Mouse (Mus musculus) right cerebral cortex, postnatal 10 days (tissue): ENCODE results near the gene Fyb2.

ENCODE experiments used
- DNase-seq, 2 experiments: peaks; one replicate each; pipeline ENCODE4 v3.0.0; 2021; ENCODE audit warnings: low spot score in 2 of 2

Fyb2 gene

GRCm38 (mm10) chr4:105007360-105008018 lies 94.2 kb downstream of the Fyb2 start:
- no peak for DNase-seq

- no peak for DNase-seq
Measured at GRCm38 (mm10) chr4:105013718-105014117, 100.5 kb downstream of the Fyb2 start.

DNA sequence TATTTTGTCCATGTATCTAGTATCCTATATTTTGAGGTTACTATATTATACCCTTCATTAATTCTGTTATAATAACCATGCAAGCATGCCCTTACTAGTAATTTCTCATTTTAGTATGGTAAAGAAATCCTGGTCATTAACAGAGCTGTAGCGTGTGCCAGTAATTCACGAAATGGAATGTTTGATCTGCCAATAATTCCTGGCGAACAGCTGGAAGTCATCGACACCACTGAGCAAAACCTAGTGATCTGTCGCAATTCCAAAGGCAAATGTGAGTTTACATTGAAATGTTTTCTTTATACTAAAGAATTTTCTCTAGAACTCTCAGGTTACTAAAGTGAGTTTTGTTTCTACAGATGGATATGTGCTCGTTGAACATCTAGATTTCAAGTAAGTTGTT lies 102.2 kb downstream of the Fyb2 start:
- no peak for DNase-seq

DNA sequence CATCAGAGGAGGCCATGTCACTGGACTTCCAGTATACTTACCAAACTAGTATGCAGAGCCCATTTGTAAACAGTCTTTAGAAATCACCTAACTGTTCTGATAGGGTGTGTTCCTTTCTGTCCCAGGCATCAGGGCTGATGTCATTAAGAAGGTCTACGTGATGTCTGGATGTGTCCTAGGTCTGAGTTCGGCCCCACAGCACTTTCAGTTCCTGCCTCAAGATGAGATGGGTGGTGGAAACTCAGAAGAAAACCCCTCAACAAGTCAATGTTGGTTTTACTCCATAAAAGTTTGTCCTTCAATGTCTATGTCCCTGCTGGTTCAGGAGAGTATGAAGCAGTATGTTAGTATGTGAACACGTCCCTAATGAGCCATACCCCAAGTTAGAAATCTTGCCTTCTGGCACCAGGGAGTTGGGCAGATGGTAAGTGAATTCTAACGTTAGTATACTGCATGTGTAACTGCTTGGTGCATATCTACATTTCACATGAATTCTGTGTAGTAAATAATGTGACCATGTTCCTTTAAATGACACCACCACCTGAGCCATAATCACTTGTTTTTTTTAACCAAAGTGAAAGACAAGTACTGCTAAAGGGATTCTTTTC lies 102.9 kb downstream of the Fyb2 start:
- DNase-seq: no peak

DNA sequence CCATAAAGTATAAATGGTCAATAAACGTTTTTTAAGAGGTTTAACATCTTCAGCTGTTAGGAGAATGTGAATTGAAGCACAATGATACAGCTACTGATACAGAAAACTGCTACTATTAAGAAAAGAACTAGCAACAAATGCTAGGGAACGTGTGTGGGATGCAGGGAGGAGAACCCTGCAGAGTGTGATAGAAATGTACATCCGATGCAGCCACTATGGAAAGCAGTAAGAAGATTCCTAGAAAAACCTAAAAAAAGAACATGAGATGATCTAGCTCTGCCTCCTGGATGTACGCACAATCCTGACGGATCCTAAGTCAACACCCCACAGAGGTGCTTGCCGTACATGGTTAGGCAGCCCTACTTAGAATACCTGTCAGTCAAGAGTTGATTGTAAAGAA lies 114.0 kb downstream of the Fyb2 start:
- no peak for DNase-seq

DNA sequence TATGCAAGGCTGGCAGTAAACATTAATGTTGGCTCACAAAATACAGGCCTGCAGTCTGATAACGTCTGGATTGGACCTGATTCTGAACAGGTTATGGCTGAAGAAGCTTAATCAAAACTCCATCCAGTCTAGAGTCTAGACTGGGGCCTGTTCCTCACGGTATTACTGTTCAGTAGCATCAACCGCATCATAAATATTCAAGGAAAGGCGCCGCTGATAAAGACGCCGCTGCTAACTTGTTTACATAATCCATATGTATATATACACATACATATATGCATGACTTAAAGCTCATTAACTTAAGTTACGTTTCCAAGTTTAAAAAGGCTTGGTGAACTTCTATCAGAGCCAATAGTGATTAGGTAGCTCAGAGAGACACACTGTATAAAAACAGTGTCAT lies 117.8 kb downstream of the Fyb2 start:
- no peak for DNase-seq

DNA sequence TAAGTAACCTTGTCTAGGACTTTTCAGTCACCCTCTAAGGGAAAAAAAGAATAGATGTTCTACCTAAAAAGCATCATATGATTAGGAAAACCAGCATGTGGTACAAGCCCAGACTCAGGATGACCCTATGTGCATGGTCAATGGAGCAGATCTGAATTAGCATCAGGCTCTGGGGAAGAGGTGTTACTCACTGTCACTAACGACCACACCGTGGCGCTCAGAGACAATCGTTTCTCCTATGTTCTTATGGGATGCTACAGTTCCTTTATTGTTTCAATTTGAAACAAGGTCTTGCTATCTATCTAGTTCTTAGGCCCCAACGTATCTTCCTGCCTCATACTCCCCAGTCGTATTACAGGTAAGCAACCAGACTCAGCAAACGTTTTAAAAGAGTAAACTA lies 119.9 kb downstream of the Fyb2 start:
- no peak for DNase-seq

DNA sequence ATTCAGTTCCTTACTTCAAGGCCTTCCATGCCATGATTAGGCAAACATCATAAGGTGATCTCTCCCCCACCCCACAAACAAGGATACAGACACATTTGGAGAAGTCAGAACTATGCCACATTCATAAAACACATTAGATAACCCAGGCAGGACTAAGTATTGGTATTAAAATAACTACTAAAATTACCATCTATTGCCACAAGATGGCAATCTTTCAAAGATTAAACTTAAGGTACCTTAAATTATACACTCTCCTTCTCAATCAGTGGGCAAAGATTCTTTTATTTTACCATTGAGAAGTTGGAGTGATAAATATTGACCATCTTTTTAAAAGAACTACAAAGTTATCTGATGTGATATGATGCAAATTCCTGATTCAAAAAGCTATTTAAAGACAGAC lies 121.0 kb downstream of the Fyb2 start:
- DNase-seq: no peak

DNA sequence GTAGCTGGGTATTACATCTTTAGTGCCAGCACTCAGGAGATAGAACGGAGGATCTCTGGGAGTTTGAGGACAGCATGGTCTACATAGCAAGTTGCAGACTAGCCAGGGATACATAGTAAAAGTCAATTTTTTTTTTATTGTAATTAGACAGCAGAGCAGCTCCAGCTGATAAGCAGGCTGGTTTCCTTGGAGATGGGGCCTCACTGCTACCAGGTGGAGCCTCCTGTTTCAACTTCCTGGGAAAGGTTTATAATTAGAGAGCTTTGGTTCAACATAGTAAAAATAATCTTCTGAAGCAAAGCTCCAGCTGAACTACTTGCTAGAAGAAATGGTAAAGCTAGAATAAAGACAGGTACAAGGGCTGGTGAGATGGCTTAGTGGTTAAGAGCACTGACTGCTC lies 136.8 kb downstream of the Fyb2 start:
- no peak for DNase-seq

- DNase-seq: no peak
Measured at GRCm38 (mm10) chr4:105051291-105051690, 138.0 kb downstream of the Fyb2 start.
